Mouse (Mus musculus): ENCODE measurements around the gene Ndst2. TPM values are rescaled to one million over a fixed set of nuclear protein-coding genes. Genes with fewer than 3 reads are reported as not detected.

Ndst2 gene
- polyA plus RNA-seq (2015; fragmentation: Nextera tagmentation; extraction: Ambion mirVana): 18.2 and 19.3 TPM in 2 replicates

DNA sequence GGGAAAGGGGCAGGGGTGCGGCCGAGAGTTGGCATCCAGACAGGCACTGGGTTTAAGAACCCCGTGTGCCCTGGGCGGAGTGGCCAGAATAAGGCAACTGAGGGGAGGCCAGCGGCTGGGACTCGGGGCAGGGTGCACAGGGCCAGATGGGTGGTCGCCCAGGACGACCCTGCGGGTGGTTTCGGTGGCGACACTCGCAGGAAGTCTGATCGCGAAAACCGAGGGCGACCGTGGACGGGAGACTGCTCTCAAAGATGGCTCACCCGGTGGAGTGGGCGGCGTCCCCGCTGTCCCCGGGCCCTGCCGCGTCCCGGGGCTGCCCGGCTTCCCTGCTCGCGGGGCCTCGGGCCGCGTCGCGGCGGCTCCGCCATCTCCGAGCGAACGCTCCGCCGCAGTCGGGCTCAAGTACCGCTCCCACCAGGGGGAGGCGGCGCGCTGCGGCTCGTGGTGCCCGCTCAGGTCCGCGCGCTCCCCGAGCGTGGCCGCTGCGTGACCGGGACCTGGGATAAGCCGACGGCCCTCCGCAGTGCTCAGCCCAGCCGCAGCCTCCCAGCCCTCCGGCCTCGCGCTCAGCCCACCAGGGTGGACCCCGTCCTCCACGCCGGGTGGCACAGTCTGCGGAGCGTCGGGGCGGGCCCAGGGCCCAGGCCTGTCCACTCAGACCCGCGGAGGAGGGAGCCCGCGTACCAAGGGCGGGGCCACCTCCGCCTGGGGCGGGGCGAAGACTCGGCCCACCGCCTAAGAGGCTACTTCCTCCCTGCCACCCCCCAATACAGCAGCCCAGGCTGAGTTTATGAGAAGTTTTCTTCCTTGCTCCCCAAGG, at the start of gene Ndst2:
Gene Ndst2 (minus strand): TSS at position 611 of the 823 bp plus-strand sequence.
- ATAC-seq (replicated peaks; ENCODE audit: low FRiP score, low read depth) (peak; percentile 97), DNase-seq (ENCODE audit: low spot score) (peak; percentile 96)
- WGBS: under 1% methylated on average over 70 of the region's 81 CpGs
- H3K9ac ChIP-seq (ENCODE audit: low read depth, low read length): peak within 1 kb of the TSS; percentile 96
- TF ChIP-seq CTCF (IDR thresholded peaks at IDR 0.05; ENCODE audit: low read depth): peak; percentile 9; the same call in 1 of the 2 replicates
- no peaks in the 10 kb centered on the region; the same call in 1 of the 2 replicates for H3K4me1 ChIP-seq (replicated peaks; ENCODE audit: insufficient read depth, low read length)
- H3K4me3 ChIP-seq (replicated peaks; ENCODE audit: low read depth, low read length): peak within 1 kb of the TSS; percentile 87
- H3K36me3 ChIP-seq (ENCODE audit: insufficient read depth, low read length): peaks cover 28% of the 10 kb centered on the region
- no peaks in the 10 kb centered on the region for H3K9me3 ChIP-seq (replicated peaks; ENCODE audit: low read length)
- peak within 1 kb of the TSS; percentile 88 for H3K4me2 ChIP-seq (ENCODE audit: low read length)
- H3K27me3 ChIP-seq (ENCODE audit: insufficient read depth, low read length): no peaks in the 10 kb centered on the region
- peak within 1 kb of the TSS; percentile 95 for H3K27ac ChIP-seq

DNA sequence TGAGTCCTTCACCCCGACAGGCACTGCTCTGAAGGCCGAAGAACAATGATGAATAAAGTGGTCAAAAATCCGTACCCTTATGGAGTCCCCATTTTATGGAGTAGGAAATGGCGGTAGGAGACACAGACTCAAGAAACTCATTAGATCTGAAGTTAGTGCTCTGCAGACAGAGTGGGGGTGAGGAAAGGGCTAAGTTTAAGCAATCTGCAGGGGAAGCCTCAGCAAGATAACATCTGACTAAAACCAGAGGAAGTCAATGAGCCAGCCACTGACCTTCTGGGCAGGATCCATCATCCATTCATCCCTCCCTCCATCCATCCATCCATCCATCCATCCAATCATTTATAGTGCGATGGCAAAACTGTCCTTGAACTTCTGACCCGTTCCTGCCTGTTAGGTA, 49.2 kb upstream of the Ndst2 start:
- no peak overlapping the region for H3K9ac ChIP-seq (ENCODE audit: low read depth, low read length)
- no peak overlapping the region for H3K4me2 ChIP-seq (ENCODE audit: low read length)
- H3K9me3 ChIP-seq (replicated peaks; ENCODE audit: low read length): no peaks in the 10 kb centered on the region
- DNase-seq (ENCODE audit: low spot score) (no peak), ATAC-seq (replicated peaks; ENCODE audit: low FRiP score, low read depth) (no peak)
- H3K4me1 ChIP-seq (replicated peaks; ENCODE audit: insufficient read depth, low read length): peaks cover 11% of the 10 kb centered on the region
- H3K27me3 ChIP-seq (ENCODE audit: insufficient read depth, low read length): no peaks in the 10 kb centered on the region
- no peak overlapping the region for H3K4me3 ChIP-seq (replicated peaks; ENCODE audit: low read depth, low read length)
- no peak for TF ChIP-seq CTCF (IDR thresholded peaks at IDR 0.05; ENCODE audit: low read depth)
- WGBS: 94% methylated on average over 6 of the region's 6 CpGs
- H3K36me3 ChIP-seq (ENCODE audit: insufficient read depth, low read length): peaks cover 26% of the 10 kb centered on the region
- H3K27ac ChIP-seq: no peak overlapping the region

DNA sequence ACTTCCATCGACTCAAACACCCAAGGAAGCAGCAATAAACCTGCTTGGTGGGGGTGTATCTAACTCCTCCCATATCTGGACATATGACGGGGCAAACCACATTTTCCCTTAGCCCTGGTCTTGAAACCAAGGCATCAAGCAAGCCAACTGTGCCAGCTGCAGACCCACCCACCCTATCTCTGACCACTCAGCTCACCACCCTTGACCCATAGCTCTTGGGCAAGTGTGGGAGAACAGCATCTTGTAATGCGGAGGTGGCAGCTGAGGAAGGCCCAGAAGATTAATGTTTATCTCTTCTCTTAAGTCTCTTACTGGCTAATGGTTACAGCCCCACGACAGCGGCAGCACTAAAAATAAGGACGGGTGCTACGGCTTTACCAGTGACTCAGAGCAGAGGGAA, 48.5 kb upstream of the Ndst2 start:
- no peak overlapping the region for H3K4me3 ChIP-seq (replicated peaks; ENCODE audit: low read depth, low read length)
- peaks cover 11% of the 10 kb centered on the region for H3K4me1 ChIP-seq (replicated peaks; ENCODE audit: insufficient read depth, low read length)
- H3K36me3 ChIP-seq (ENCODE audit: insufficient read depth, low read length): peaks cover 26% of the 10 kb centered on the region
- WGBS: 78% methylated on average over 7 of the region's 7 CpGs
- H3K9ac ChIP-seq (ENCODE audit: low read depth, low read length): no peak overlapping the region
- no peak for TF ChIP-seq CTCF (IDR thresholded peaks at IDR 0.05; ENCODE audit: low read depth)
- no peaks in the 10 kb centered on the region for H3K9me3 ChIP-seq (replicated peaks; ENCODE audit: low read length)
- ATAC-seq (replicated peaks; ENCODE audit: low FRiP score, low read depth) (no peak), DNase-seq (ENCODE audit: low spot score) (no peak)
- H3K27ac ChIP-seq: no peak overlapping the region
- H3K27me3 ChIP-seq (ENCODE audit: insufficient read depth, low read length): no peaks in the 10 kb centered on the region
- no peak overlapping the region for H3K4me2 ChIP-seq (ENCODE audit: low read length)

DNA sequence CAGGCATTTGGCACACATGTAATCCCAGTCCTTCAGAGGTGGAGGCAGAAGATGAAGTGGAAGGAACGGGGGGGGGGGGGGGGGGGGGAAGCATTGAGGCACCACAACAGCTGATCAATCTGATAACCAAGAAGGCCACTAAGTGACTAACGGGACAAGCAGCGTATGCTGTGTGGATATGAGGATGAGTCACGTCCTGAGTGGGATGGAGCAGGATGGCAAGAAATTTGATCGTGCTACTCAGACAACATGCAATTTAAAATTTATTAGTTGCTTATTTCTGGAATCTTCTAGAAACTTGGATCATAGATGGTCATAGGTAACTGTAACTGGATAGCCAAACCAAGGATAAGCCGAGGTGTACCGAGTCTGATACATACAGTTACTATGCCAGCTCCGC, 45.9 kb upstream of the Ndst2 start:
- Histone ChIP-seq H3K36me3 (ENCODE audit: insufficient read depth, low read length) (peaks cover 28% of the 10 kb centered on the region), H3K27me3 (ENCODE audit: insufficient read depth, low read length) (no peaks in the 10 kb centered on the region), H3K9ac (ENCODE audit: low read depth, low read length) (no peak overlapping the region), H3K4me1 (replicated peaks; ENCODE audit: insufficient read depth, low read length) (peaks cover 7% of the 10 kb centered on the region; the same call in 1 of the 2 replicates), H3K4me2 (ENCODE audit: low read length) (no peak overlapping the region), H3K4me3 (replicated peaks; ENCODE audit: low read depth, low read length) (no peak overlapping the region), H3K27ac (no peak overlapping the region), H3K9me3 (replicated peaks; ENCODE audit: low read length) (no peaks in the 10 kb centered on the region)
- TF ChIP-seq CTCF (IDR thresholded peaks at IDR 0.05; ENCODE audit: low read depth): no peak
- ATAC-seq (replicated peaks; ENCODE audit: low FRiP score, low read depth): no peak
- no peak for DNase-seq (ENCODE audit: low spot score)
- WGBS: 84% methylated on average over 8 of the region's 8 CpGs

DNA sequence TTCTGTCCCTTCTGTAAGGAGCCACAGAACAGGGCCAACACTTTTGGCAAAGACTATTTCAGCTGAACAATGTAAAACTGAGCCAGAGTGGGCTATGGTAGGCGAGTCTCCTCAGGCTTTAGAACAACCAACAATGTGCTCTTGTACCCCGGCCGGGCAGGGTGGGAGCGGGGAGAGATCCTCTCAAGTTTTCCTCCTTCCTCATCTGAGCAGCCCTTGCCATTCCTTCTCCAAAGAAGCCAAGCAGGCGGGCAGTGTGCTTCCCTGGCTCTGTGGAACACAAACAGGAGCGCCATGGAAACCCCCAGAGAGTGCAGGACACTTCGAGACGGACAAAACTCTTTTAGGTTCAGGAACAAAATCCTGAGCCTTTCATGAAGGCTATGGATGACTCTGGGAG, 44.1 kb upstream of the Ndst2 start:
- Histone ChIP-seq H3K4me3 (replicated peaks; ENCODE audit: low read depth, low read length) (no peak overlapping the region), H3K4me2 (ENCODE audit: low read length) (no peak overlapping the region), H3K36me3 (ENCODE audit: insufficient read depth, low read length) (peaks cover 25% of the 10 kb centered on the region), H3K27me3 (ENCODE audit: insufficient read depth, low read length) (no peaks in the 10 kb centered on the region), H3K27ac (no peak overlapping the region), H3K9ac (ENCODE audit: low read depth, low read length) (no peak overlapping the region), H3K4me1 (replicated peaks; ENCODE audit: insufficient read depth, low read length) (peaks cover 12% of the 10 kb centered on the region; the same call in 1 of the 2 replicates), H3K9me3 (replicated peaks; ENCODE audit: low read length) (no peaks in the 10 kb centered on the region)
- ATAC-seq (replicated peaks; ENCODE audit: low FRiP score, low read depth) (no peak), DNase-seq (ENCODE audit: low spot score) (no peak)
- no peak for TF ChIP-seq CTCF (IDR thresholded peaks at IDR 0.05; ENCODE audit: low read depth)
- WGBS: 89% methylated on average over 8 of the region's 8 CpGs

DNA sequence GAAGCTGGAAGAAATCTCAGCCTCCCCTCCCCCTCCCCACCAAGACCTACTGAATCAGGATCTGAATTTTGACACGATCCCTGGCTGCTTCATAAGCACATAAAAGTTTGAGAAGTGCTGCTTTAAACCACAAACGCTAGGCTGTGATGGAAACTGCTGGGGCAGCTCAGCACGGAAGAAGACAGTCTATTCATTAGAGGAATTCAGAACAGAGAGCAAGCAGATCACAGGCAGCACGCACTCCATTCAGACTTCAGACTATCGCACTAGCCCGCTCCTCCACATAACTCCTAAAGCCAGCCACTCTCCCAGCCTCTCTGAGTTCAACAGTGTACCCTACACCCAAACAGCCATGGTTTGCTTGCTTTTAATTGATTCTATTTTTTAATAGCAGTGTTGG, 41.3 kb upstream of the Ndst2 start:
- H3K9me3 ChIP-seq (replicated peaks; ENCODE audit: low read length): no peaks in the 10 kb centered on the region
- H3K27ac ChIP-seq: peak overlapping the region; percentile 64; the same call in 1 of the 2 replicates
- H3K9ac ChIP-seq (ENCODE audit: low read depth, low read length): no peak overlapping the region
- peak; percentile 42 for DNase-seq (ENCODE audit: low spot score)
- H3K36me3 ChIP-seq (ENCODE audit: insufficient read depth, low read length): peaks cover 19% of the 10 kb centered on the region
- H3K4me2 ChIP-seq (ENCODE audit: low read length): no peak overlapping the region
- H3K4me3 ChIP-seq (replicated peaks; ENCODE audit: low read depth, low read length): no peak overlapping the region
- no peaks in the 10 kb centered on the region for H3K27me3 ChIP-seq (ENCODE audit: insufficient read depth, low read length)
- WGBS: 24% methylated on average over 6 of the region's 6 CpGs
- H3K4me1 ChIP-seq (replicated peaks; ENCODE audit: insufficient read depth, low read length): peaks cover 12% of the 10 kb centered on the region; the same call in 1 of the 2 replicates
- ATAC-seq (replicated peaks; ENCODE audit: low FRiP score, low read depth): no peak
- TF ChIP-seq CTCF (IDR thresholded peaks at IDR 0.05; ENCODE audit: low read depth): no peak

All from kidney, postnatal 0 days (tissue).